Mouse (Mus musculus) heart, embryonic 12.5 days (tissue): ENCODE results near the gene Map3k5. TPM values are rescaled to one million over a fixed set of nuclear protein-coding genes. Genes with fewer than 3 reads are reported as not detected.

Source experiments
- ATAC-seq: fragments of 200-750 bp; cut with Nextera tagmentation; 2 replicates; pipeline ENCODE4 v1.8.0; 2017; ENCODE audit warnings: moderate TSS enrichment, moderate library complexity; ENCODE audit not compliant: insufficient number of reproducible peaks, low FRiP score
- H3K27ac ChIP-seq: fragments of 300-500 bp; sonication (generic); 2 replicates; pipeline ENCODE4 v1.5.1; 2016; ENCODE audit warnings: mild to moderate bottlenecking, moderate library complexity; ENCODE audit not compliant: poor library complexity, severe bottlenecking
- H3K27me3 ChIP-seq: fragments of 300-500 bp; sonication (generic); replicated peaks from 2 replicates; pipeline ENCODE4 v1.6.1; 2016; ENCODE audit warnings: mild to moderate bottlenecking, moderate library complexity
- H3K36me3 ChIP-seq: fragments of 300-500 bp; sonication (generic); 2 replicates; pipeline ENCODE4 v1.6.1; 2016; ENCODE audit warnings: mild to moderate bottlenecking, moderate library complexity
- H3K4me1 ChIP-seq: fragments of 300-500 bp; sonication (generic); replicated peaks from 2 replicates; pipeline ENCODE4 v1.6.1; 2016; ENCODE audit warnings: mild to moderate bottlenecking
- H3K4me2 ChIP-seq: fragments of 300-500 bp; sonication (generic); 2 replicates; pipeline ENCODE4 v1.6.1; 2016; ENCODE audit warnings: mild to moderate bottlenecking, moderate library complexity
- H3K4me3 ChIP-seq: fragments of 300-500 bp; sonication (generic); 2 replicates; pipeline ENCODE4 v1.5.1; 2016; ENCODE audit warnings: mild to moderate bottlenecking
- H3K9ac ChIP-seq: fragments of 300-500 bp; sonication (generic); 2 replicates; pipeline ENCODE4 v1.6.1; 2016; ENCODE audit warnings: mild to moderate bottlenecking, moderate library complexity
- H3K9me3 ChIP-seq: fragments of 300-500 bp; sonication (generic); replicated peaks from 2 replicates; pipeline ENCODE4 v1.6.1; 2016; ENCODE audit warnings: mild to moderate bottlenecking, moderate library complexity
- WGBS: fragments of 180-500 bp; shearing (Covaris S2); methylation state at CpG from one replicate; pipeline ENCODE4 v1.1.7; 2016; 5-methylcytosine and 5-hydroxymethylcytosine counted together
- polyA plus RNA-seq: library from polyadenylated mRNA; unstranded; fragments of >200 nt; fragmentation: Nextera tagmentation; extraction: Ambion mirVana; gene quantifications from 2 replicates; pipeline ENCODE4 v1.2.1, GENCODE M21; 2016

The Map3k5 gene
- polyA plus RNA-seq, 1 experiment from 2014 or later, result 4.8 TPM

- H3K4me2 ChIP-seq, result no peak overlapping the region
- peaks cover 39% of the 10 kb centered on the region for H3K36me3 ChIP-seq
- no peaks in the 10 kb centered on the region for H3K9me3 ChIP-seq
- no peak overlapping the region for H3K9ac ChIP-seq
- no peak overlapping the region for H3K4me3 ChIP-seq
- WGBS, result 76% methylated on average over 10 of the region's 10 CpGs
- no peak for ATAC-seq
- H3K4me1 ChIP-seq, result no peaks in the 10 kb centered on the region
- H3K27me3 ChIP-seq, result no peaks in the 10 kb centered on the region
- no peak overlapping the region for H3K27ac ChIP-seq
These were observed 124.6 kb downstream of the Map3k5 start for GRCm38 (mm10) chr10:20058841-20059240.

DNA sequence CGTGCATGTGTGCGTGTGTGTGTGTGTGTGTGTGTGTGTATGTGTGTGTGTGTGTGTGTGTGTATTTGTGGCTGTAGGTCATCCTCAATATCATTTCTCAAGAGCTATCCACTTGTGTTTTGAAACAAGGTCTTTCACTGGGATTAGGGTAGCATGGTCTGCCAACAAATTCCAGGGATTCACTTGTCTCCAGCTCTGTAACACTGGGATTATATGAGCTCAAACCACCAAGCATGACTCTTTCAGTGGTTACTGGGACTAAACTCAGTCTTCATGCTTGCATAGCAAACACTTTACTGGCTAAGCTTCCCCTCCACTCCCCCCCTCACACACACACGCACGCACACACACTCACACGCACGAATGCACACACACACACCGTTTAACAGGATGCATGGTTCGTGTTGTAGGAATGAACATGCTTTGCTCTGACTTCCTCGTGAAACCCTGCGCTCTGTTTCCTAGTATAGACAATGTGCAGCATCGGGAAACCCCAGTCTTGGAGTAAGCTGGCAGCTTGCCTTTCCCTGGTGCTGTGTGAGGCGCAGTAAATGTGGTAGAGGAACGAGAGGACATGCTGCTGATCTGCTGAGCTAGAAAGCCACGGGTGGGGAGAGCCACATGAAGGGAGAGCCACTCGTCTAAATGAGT is 126.2 kb downstream of the Map3k5 start:
- ATAC-seq, result no peak
- Histone ChIP-seq H3K4me3 (no peak overlapping the region), H3K4me1 (no peaks in the 10 kb centered on the region), H3K36me3 (peaks cover 39% of the 10 kb centered on the region), H3K27ac (no peak overlapping the region), H3K4me2 (no peak overlapping the region), H3K9ac (no peak overlapping the region), H3K27me3 (no peaks in the 10 kb centered on the region), H3K9me3 (no peaks in the 10 kb centered on the region)
- WGBS, result 79% methylated on average over 15 of the region's 15 CpGs

DNA sequence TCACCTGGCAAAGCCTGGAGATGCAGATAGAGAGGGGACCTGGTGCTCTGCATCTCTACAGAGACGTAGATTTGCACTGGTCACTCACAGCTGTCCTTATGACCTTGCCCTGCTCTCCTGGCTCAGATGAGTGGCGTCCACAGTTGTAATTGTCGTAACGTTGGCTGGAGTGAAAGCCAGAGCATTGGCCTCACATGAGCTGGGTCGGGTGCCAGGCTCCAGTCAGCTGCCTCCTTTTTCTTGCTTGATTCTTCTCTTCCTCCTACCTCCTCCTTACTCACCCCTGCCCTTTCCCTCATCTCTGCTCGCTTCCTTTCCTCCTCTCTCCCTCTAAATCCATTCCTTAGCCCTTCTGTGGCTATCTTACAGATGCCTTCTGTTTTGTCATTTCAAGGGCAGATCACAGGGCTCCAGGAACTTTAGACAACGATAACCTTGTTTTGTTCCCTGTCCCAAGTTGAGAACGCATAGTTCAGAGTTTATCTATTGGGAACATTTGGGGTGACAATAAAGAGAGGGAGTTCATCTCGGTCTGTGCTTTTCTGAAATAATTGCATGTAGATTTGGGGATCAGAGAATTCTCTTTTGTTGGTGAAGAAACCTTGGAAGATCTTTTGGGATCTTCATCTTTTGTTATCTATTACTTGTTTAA is 130.4 kb downstream of the Map3k5 start:
- 63% methylated on average over 9 of the region's 9 CpGs for WGBS
- Histone ChIP-seq H3K36me3 (peaks cover 14% of the 10 kb centered on the region; the same call in 1 of the 2 replicates), H3K9ac (no peak overlapping the region), H3K4me3 (no peak overlapping the region), H3K9me3 (no peaks in the 10 kb centered on the region), H3K27ac (no peak overlapping the region), H3K4me2 (no peak overlapping the region), H3K27me3 (no peaks in the 10 kb centered on the region), H3K4me1 (no peaks in the 10 kb centered on the region)
- no peak for ATAC-seq

DNA sequence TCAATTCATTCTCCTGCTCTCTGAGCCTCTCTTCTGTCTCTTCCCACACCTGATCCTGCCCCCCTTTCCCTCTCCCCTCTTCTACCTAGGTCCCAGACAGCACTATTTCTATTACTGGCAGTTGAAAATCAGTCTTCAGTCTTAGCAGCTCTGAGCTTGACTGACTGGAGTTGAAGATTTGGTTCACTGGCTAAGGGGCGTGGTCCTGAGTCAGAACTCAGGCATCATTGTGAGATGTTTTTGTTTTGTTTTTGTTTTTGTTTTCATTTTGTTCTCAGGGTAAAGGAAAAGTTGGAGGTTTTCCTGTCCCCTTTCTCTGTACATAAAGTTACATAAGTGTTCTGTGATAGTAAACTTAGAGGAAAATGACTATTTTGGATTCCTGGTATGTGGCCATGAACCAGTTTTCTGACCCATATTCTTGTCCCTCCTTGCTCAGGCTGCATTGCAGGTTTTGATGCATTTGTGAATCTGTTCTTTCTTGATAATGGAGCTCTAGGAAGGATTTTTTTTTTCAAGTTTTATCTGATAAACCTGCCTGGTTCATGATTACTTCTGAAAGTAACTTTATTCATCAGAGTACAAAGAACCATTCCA is 131.9 kb downstream of the Map3k5 start:
- Histone ChIP-seq H3K9me3 (no peaks in the 10 kb centered on the region), H3K4me2 (no peak overlapping the region)
- 93% methylated on average over 1 of the region's 1 CpGs for WGBS

DNA sequence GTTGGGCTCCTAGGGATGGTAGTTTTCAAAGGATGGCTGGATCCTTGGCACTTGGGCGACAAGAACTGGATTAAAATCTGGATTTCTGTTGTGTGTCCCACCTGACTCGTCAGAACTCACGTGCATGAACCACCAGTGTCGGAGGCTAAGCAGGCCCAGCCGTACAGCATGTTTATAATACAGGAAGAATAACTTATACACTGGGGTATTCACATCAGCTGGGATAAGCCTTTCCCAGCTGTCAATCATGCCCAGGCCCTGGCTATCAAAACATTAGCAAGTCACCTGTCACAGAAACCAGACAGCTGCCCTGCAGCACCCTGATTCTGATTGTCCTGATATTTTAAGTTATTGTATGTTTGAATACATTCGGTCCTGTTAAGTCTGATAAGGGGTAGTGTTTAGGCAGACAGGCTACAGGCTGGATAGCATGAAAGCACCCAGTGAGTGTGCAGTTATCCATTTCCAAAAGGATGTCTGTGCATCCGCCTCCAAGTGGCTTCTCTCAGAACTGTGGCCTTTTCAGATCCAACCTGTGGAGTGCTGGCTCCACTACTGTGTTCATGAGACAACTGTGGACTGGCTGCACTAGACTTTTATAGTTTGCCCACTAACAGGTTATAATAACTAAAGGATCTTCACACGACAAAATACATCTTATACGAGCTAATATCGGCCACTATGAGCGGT is 135.6 kb downstream of the Map3k5 start:
- H3K27me3 ChIP-seq, result no peaks in the 10 kb centered on the region
- WGBS, result 89% methylated on average over 11 of the region's 11 CpGs
- H3K9me3 ChIP-seq, result no peaks in the 10 kb centered on the region
- H3K4me1 ChIP-seq, result no peaks in the 10 kb centered on the region
- H3K27ac ChIP-seq, result no peak overlapping the region
- no peak overlapping the region for H3K9ac ChIP-seq
- no peak for ATAC-seq
- H3K4me2 ChIP-seq, result no peak overlapping the region
- no peaks in the 10 kb centered on the region for H3K36me3 ChIP-seq
- no peak overlapping the region for H3K4me3 ChIP-seq

More for the DNA sequence above, 131.9 kb downstream of the Map3k5 start:
- H3K27ac ChIP-seq, result no peak overlapping the region
- H3K4me3 ChIP-seq, result no peak overlapping the region
- ATAC-seq, result no peak
- peaks cover 10% of the 10 kb centered on the region; the same call in 1 of the 2 replicates for H3K36me3 ChIP-seq
- H3K4me1 ChIP-seq, result no peaks in the 10 kb centered on the region
- H3K9ac ChIP-seq, result no peak overlapping the region
- H3K27me3 ChIP-seq, result no peaks in the 10 kb centered on the region

DNA sequence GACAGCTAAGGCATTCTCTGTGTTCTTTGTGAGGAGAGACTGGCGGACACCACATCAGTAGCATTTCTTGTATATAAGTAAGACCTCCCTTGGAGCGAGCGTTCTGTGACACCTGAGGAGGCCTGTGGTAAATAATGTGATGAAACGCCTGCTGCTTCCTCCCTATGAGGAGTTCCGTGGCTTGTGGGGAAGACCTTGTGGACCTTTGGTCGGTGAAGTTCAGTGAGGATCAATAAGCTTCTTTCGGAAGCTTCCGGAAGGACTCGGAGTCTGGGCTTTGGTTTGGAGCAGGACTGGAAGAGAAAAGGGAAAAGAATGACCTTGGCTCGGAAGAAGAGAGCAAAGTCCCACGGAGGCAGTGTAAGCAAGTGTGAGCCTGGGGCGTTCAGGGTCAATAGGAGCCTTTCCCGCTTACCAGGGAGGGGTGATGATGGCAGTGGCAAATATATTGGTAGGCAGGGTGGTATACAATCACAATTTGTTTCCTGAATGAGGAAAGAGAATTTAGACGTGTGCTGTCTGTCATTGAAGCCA is 136.4 kb downstream of the Map3k5 start:
- Histone ChIP-seq H3K36me3 (no peaks in the 10 kb centered on the region), H3K4me2 (no peak overlapping the region), H3K9me3 (no peaks in the 10 kb centered on the region), H3K27ac (no peak overlapping the region), H3K27me3 (no peaks in the 10 kb centered on the region), H3K4me3 (no peak overlapping the region), H3K9ac (no peak overlapping the region), H3K4me1 (no peaks in the 10 kb centered on the region)
- 86% methylated on average over 14 of the region's 14 CpGs for WGBS
- ATAC-seq, result no peak

DNA sequence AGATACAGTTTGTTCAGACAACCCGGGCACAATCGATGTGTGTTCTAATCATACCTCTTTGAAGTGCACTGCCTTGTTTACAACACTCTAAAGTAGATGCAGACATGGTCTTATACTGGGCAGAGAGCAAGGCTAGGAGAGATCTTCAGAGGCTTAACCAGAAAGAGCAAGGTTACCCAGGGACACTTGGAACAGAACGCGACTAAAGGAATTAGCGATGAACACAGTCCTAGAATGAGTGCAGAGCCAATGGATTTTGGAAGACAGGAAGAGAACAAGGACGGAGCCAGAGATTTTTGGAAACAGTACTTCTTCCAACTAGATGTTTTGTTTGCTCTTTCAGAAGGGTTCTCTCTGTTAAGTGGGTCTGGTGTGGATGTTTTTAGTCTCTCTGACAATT is 137.4 kb downstream of the Map3k5 start:
- Histone ChIP-seq H3K4me2 (no peak overlapping the region), H3K4me1 (no peaks in the 10 kb centered on the region), H3K9me3 (no peaks in the 10 kb centered on the region), H3K27ac (no peak overlapping the region), H3K4me3 (no peak overlapping the region), H3K9ac (no peak overlapping the region), H3K36me3 (no peaks in the 10 kb centered on the region), H3K27me3 (no peaks in the 10 kb centered on the region)
- 92% methylated on average over 6 of the region's 6 CpGs for WGBS
- ATAC-seq, result no peak

- 57% methylated on average over 7 of the region's 7 CpGs for WGBS
- Histone ChIP-seq H3K9me3 (no peaks in the 10 kb centered on the region), H3K4me3 (no peak overlapping the region), H3K27me3 (no peaks in the 10 kb centered on the region), H3K27ac (no peak overlapping the region), H3K4me1 (no peaks in the 10 kb centered on the region), H3K9ac (no peak overlapping the region), H3K36me3 (no peaks in the 10 kb centered on the region), H3K4me2 (no peak overlapping the region)
- no peak for ATAC-seq
These were observed 139.1 kb downstream of the Map3k5 start for GRCm38 (mm10) chr10:20073236-20073893.

DNA sequence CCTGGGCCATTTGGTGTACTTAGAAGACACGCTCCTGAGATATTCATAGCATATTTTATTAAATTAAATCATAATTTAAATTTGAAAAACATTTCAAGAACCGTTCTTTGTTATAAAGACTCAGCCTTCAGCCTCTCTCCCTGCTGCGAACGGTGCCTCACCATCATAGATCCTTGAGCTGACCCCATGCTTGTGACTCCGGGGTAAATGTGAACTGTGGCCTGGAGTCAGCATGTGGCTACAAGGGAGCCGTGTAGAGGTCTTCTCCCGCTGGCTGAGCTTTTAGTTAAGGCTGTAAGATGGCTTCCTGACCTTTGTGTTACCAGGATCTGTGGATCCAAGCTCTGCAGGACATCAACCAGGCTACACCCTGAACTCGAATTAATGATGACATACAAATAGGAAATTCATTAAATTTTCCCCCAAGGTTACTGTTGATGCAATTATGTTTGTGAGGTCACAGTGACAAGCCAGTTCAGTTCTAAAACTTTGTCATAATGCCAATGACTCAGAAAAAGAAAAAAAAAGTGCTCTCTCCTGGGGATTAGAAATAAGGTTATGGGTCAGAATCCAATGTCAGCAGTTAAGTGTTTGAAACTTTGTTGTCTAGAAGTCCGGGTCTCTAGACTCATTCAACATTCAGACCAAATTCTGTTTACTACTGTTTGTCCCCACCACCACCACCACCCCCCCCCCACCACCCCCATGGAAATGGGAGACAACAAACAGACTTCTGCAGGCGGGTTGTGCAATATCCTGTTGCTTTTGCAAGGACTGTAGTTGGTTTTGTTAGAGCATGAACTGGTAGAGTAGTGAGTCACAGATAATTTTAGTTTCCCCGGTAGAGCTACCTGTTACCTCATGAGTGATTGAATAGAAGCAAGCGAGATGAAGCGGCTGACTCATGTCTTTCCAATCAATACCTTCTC is 142.5 kb downstream of the Map3k5 start:
- Histone ChIP-seq H3K36me3 (no peaks in the 10 kb centered on the region), H3K27ac (no peak overlapping the region), H3K4me2 (no peak overlapping the region), H3K27me3 (no peaks in the 10 kb centered on the region), H3K4me3 (no peak overlapping the region), H3K9me3 (no peaks in the 10 kb centered on the region), H3K4me1 (no peaks in the 10 kb centered on the region), H3K9ac (no peak overlapping the region)
- WGBS, result 76% methylated on average over 13 of the region's 13 CpGs
- no peak for ATAC-seq

GRCm38 (mm10) chr10:20078350-20078749 is 144.1 kb downstream of the Map3k5 start:
- no peak overlapping the region for H3K4me2 ChIP-seq
- WGBS, result 92% methylated on average over 2 of the region's 2 CpGs
- H3K9me3 ChIP-seq, result no peaks in the 10 kb centered on the region
- H3K9ac ChIP-seq, result no peak overlapping the region
- H3K27ac ChIP-seq, result no peak overlapping the region
- no peak for ATAC-seq
- H3K4me1 ChIP-seq, result no peaks in the 10 kb centered on the region
- H3K27me3 ChIP-seq, result no peaks in the 10 kb centered on the region
- no peak overlapping the region for H3K4me3 ChIP-seq
- peaks cover 11% of the 10 kb centered on the region for H3K36me3 ChIP-seq
